Mouse (Mus musculus) liver, adult 2 months (tissue): Measurements from ENCODE around the gene Miox.

ENCODE experiments used
- CTCF ChIP-seq: fragments of 200-500 bp; IDR thresholded peaks from 2 replicates; pipeline ENCODE4 v1.5.1; 2011; ENCODE audit warnings: low read depth, low read length, control low read depth
- POLR2A ChIP-seq: fragments of 200-500 bp; IDR thresholded peaks from 2 replicates; pipeline ENCODE4 v1.6.1; 2011; ENCODE audit warnings: low read length, control low read depth; ENCODE audit not compliant: insufficient read depth; ENCODE audit errors: extremely low read depth

DNA sequence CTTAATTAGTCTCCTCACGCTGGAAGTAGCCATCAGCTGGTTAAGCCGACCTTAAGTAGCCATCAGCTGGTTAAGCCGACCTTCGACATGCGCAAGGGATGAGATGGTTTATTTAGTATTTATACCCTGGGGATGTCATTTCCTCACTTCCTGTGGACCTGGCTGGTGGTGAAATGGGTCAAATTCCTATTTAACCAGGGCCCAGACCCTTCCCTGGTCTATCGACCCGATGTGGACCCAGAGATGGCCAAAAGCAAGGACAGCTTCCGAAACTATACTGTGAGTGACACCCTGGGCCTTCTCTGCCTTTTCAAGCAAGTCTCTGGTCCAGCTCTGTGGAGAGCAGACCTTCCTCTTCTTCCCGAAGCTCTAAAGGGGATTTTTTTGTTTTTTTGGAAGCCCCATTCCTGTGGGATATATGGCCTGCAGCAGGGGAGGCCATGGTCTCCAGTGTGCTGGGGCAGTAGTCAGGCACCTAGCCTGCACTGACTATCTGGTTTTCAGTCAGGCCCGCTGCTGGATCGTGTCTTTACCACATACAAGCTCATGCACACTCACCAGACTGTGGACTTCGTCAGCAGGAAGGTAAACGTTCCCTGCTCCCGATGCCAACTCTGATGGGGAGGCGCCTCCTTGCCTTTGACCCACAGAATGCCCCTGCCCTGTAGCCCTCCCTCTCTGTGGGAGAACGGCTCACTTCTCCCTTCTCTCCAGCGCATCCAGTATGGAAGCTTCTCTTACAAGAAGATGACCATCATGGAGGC is 758 bp downstream of the Miox start:
- TF ChIP-seq POLR2A (no peak), CTCF (no peak)
